In genomic region chr7:63941501-63941900, GRCm38 (mm10) we compare ENCODE assay signal across 22 mouse cellular contexts. TPM values are rescaled to one million over a fixed set of nuclear protein-coding genes. Genes with fewer than 3 reads are reported as not detected.
DNase-seq lines count a peak whose midpoint lies in the region; ATAC-seq lines count a peak whose summit lies in the region.
"Had no signal": no experiment of that assay in that cellular context is flagged by ENCODE, and none has a peak within 500 bp of the region (broad histone marks: within the 10 kb centered on the region; RNA-seq: fewer than 3 reads in every experiment).

No protein-coding gene starts in this region.

- no peak for ATAC-seq in heart, embryonic 16.5 days (replicated peaks; ENCODE audit: extremely low read depth, insufficient read depth, low FRiP score)
- no peak for ATAC-seq in liver, embryonic 13.5 days (ENCODE audit: low read depth)
- no peak for ATAC-seq in forebrain, embryonic 16.5 days
- ATAC-seq: forebrain, embryonic 14.5 days had no signal

- no peak for DNase-seq in heart, postnatal 4 days
- DNase-seq in spleen, postnatal 36 days (ENCODE audit: low spot score in 2 of 2): peak; percentile 29 to 48
- no peak for DNase-seq in spleen, adult 18-20 months
- peak; percentile 68 for DNase-seq in liver, embryonic 13.5 days
- DNase-seq in cerebellum, adult 11 months: no peak
- no peak for DNase-seq in left cerebral cortex, adult 11 months (ENCODE audit: low spot score)
- DNase-seq: embryo, embryonic 11 days; gastrocnemius, adult 2 months; heart, adult 18-20 months; heart, postnatal 10 days; kidney, adult 11 months; left cerebral cortex, postnatal 4 days; right cerebral cortex, postnatal 4 days; thymus, postnatal 14 days had no signal

- no peak overlapping the region for H3K4me2 ChIP-seq in heart, embryonic 16.5 days (ENCODE audit: low read depth, low read length)
- H3K4me2 ChIP-seq in liver, embryonic 13.5 days: peak overlapping the region; percentile 100
- no peak overlapping the region for H3K4me2 ChIP-seq in forebrain, embryonic 16.5 days (ENCODE audit: low read length)
- H3K4me2 ChIP-seq: hindbrain, embryonic 15.5 days; neural tube, embryonic 13.5 days; stomach, embryonic 15.5 days had no signal

- no peaks in the 10 kb centered on the region for H3K27me3 ChIP-seq in heart, embryonic 16.5 days (ENCODE audit: control insufficient read depth, insufficient read depth, low read length)
- no peaks in the 10 kb centered on the region for H3K27me3 ChIP-seq in liver, embryonic 13.5 days
- H3K27me3 ChIP-seq in forebrain, embryonic 16.5 days (replicated peaks; ENCODE audit: control insufficient read depth, insufficient read depth, low read length): no peaks in the 10 kb centered on the region
- H3K27me3 ChIP-seq: hindbrain, embryonic 15.5 days; neural tube, embryonic 13.5 days; stomach, embryonic 15.5 days had no signal

- H3K27ac ChIP-seq in heart, embryonic 16.5 days (ENCODE audit: low read length): 0 out of 2 replicates have a peak overlapping the region, but pooled peaks have one; percentile 2
- H3K27ac ChIP-seq in liver, embryonic 13.5 days: peak overlapping the region; percentile 95
- H3K27ac ChIP-seq in forebrain, embryonic 16.5 days (ENCODE audit: low read length): no peak overlapping the region
- H3K27ac ChIP-seq: gastrocnemius, adult 2 months; hindbrain, embryonic 15.5 days; neural tube, embryonic 13.5 days; stomach, embryonic 15.5 days had no signal

- H3K9me3 ChIP-seq in heart, embryonic 16.5 days (replicated peaks; ENCODE audit: control insufficient read depth, low read length): no peaks in the 10 kb centered on the region
- no peaks in the 10 kb centered on the region for H3K9me3 ChIP-seq in liver, embryonic 13.5 days (replicated peaks)
- no peaks in the 10 kb centered on the region for H3K9me3 ChIP-seq in forebrain, embryonic 16.5 days (ENCODE audit: control insufficient read depth, low read length)
- H3K9me3 ChIP-seq: hindbrain, embryonic 15.5 days; neural tube, embryonic 13.5 days; stomach, embryonic 15.5 days had no signal

- H3K36me3 ChIP-seq in heart, embryonic 16.5 days (ENCODE audit: control insufficient read depth, insufficient read depth): no peaks in the 10 kb centered on the region
- no peaks in the 10 kb centered on the region for H3K36me3 ChIP-seq in liver, embryonic 13.5 days
- H3K36me3 ChIP-seq in forebrain, embryonic 16.5 days (ENCODE audit: control insufficient read depth, insufficient read depth): no peaks in the 10 kb centered on the region
- H3K36me3 ChIP-seq: hindbrain, embryonic 15.5 days; neural tube, embryonic 13.5 days; stomach, embryonic 15.5 days had no signal

- H3K4me3 ChIP-seq in heart, embryonic 16.5 days (ENCODE audit: low read length): no peak overlapping the region
- no peak overlapping the region for H3K4me3 ChIP-seq in liver, embryonic 13.5 days (replicated peaks)
- no peak overlapping the region for H3K4me3 ChIP-seq in forebrain, embryonic 16.5 days (replicated peaks; ENCODE audit: low read length)
- H3K4me3 ChIP-seq: gastrocnemius, adult 2 months; hindbrain, embryonic 15.5 days; neural tube, embryonic 13.5 days; stomach, embryonic 15.5 days had no signal

- WGBS in heart, embryonic 16.5 days: 55% methylated on average over 4 of the region's 4 CpGs
- WGBS in liver, embryonic 13.5 days (ENCODE audit: insufficient replicate concordance): 22% methylated on average over 4 of the region's 4 CpGs
- WGBS in forebrain, embryonic 16.5 days: 79% methylated on average over 4 of the region's 4 CpGs

- H3K4me1 ChIP-seq in heart, embryonic 16.5 days (ENCODE audit: control insufficient read depth, insufficient read depth, low read length): peaks cover 3% of the 10 kb centered on the region
- peaks cover 50% of the 10 kb centered on the region for H3K4me1 ChIP-seq in liver, embryonic 13.5 days (replicated peaks)
- H3K4me1 ChIP-seq in forebrain, embryonic 16.5 days (replicated peaks; ENCODE audit: control insufficient read depth, insufficient read depth, low read length): peaks cover 6% of the 10 kb centered on the region

- H3K9ac ChIP-seq in heart, embryonic 16.5 days (ENCODE audit: low read length): no peak overlapping the region
- peak overlapping the region; percentile 87 for H3K9ac ChIP-seq in liver, embryonic 13.5 days
- no peak overlapping the region for H3K9ac ChIP-seq in forebrain, embryonic 16.5 days (replicated peaks; ENCODE audit: low read depth, low read length)
- H3K9ac ChIP-seq: hindbrain, embryonic 15.5 days; neural tube, embryonic 13.5 days; stomach, embryonic 15.5 days had no signal

RNA-seq across cellular contexts. Expression of gene Klf13, which starts 2.8 kb away (rescaled TPM):
- polyA plus RNA-seq in heart, embryonic 16.5 days (2015; fragmentation: Nextera tagmentation; extraction: Ambion mirVana): 24.2 and 26.7 TPM in 2 replicates
- 10 to 100 TPM; 52.1 to 53.2 TPM for total RNA-seq in heart, postnatal 4 days (2021)
- 13.6 and 14.1 TPM in 2 replicates for polyA plus RNA-seq in liver, embryonic 13.5 days (2015; fragmentation: Nextera tagmentation; extraction: Ambion mirVana)
- polyA plus RNA-seq in forebrain, embryonic 16.5 days (2015; fragmentation: Nextera tagmentation; extraction: Ambion mirVana): 31.1 and 33.7 TPM in 2 replicates

RNA-seq across cellular contexts. Expression of gene E030018B13Rik, which starts 24.8 kb away (rescaled TPM):
- polyA plus RNA-seq in heart, embryonic 16.5 days (2015; fragmentation: Nextera tagmentation; extraction: Ambion mirVana): 0.18 TPM in 1 of 2 replicates, not detected in the other
- not detected for total RNA-seq in heart, postnatal 4 days (2021)
- not detected in 2 replicates for polyA plus RNA-seq in liver, embryonic 13.5 days (2015; fragmentation: Nextera tagmentation; extraction: Ambion mirVana)
- 0.35 TPM in 1 of 2 replicates, not detected in the other for polyA plus RNA-seq in forebrain, embryonic 16.5 days (2015; fragmentation: Nextera tagmentation; extraction: Ambion mirVana)
- total RNA-seq: adrenal gland, adult 18-20 months; heart, adult 18-20 months; heart, postnatal 10 days; layer of hippocampus, postnatal 10 days; left cerebral cortex, postnatal 4 days had no signal
- polyA plus RNA-seq: forebrain, embryonic 14.5 days; hindbrain, embryonic 15.5 days had no signal

Comparison
In these comparisons a context has a peak if more than half of its experiments do, and no peak if none do; other contexts are left out.
1. DNase-seq: peak in spleen, postnatal 36 days (2 of 2) and liver, embryonic 13.5 days (single experiment); none in heart, postnatal 4 days (single experiment), spleen, adult 18-20 months (0 of 2), cerebellum, adult 11 months (single experiment) and left cerebral cortex, adult 11 months (single experiment).